Mouse (Mus musculus) cortical plate, adult 2 months (tissue): ENCODE results near the gene Vwf.

Experiments used
- CTCF ChIP-seq: fragments of 200-500 bp; IDR thresholded peaks from 2 replicates; pipeline ENCODE4 v1.5.1; 2011; ENCODE audit warnings: mild to moderate bottlenecking, control low read depth, low read length; ENCODE audit not compliant: insufficient read depth; ENCODE audit errors: extremely low read depth
- POLR2A ChIP-seq: fragments of 200-500 bp; IDR thresholded peaks from 2 replicates; pipeline ENCODE4 v1.6.1; 2011; ENCODE audit warnings: mild to moderate bottlenecking, low read length, control low read depth; ENCODE audit not compliant: insufficient read depth; ENCODE audit errors: extremely low read depth

DNA sequence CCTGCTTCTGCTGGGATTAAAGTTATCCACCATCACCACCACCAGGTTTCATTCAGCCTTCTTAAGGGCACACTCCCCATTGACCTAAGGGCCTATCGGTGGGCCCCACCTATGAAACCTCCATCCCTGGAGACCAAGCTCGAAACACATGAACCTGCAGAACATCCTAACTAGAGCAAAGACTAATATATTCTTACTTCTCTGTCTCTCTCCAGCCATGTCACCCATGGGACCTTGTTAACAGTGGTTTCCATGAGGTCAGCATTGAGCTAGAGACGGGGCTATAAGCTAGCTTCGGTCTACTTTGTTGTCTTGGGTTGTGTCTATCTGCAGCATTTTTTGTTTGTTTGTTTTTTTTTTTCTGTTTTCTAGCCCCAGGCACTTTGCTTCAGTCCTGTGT lies 40.1 kb upstream of the Vwf start:
- TF ChIP-seq POLR2A (no peak), CTCF (no peak)
